Mouse (Mus musculus) 3134 (cell line): Measurements from ENCODE around the gene Ddx50.
"Not testable (repeated sequence)": the region's sequence is repeated elsewhere in the genome, so short reads cannot be mapped to it uniquely, and the experiment has no call there.

Experiments
- DNase-seq: peaks from one replicate; pipeline ENCODE4 v3.0.0-alpha.2; 2011; ENCODE audit warnings: low spot score; ENCODE audit not compliant: insufficient read length; ENCODE audit errors: extremely low read depth

Gene Ddx50

DNA sequence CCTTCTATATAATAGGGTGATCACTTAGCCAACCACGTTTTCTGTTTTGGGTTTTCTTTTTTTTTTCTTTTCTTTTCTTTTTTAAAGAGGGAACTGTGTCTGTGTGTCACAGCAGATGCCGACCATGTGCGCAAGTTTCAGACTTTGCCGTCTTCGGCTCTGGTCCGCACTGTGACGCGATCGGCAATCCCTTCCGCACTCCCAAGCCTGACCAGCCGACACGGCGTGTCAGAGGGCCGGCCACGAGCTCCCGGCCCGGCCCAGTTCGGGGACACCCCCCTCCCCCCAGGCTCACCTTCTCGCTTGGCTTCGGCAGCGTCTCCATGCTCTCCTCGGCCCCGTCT, 49.2 kb downstream of the Ddx50 start:
- DNase-seq: no peak

DNA sequence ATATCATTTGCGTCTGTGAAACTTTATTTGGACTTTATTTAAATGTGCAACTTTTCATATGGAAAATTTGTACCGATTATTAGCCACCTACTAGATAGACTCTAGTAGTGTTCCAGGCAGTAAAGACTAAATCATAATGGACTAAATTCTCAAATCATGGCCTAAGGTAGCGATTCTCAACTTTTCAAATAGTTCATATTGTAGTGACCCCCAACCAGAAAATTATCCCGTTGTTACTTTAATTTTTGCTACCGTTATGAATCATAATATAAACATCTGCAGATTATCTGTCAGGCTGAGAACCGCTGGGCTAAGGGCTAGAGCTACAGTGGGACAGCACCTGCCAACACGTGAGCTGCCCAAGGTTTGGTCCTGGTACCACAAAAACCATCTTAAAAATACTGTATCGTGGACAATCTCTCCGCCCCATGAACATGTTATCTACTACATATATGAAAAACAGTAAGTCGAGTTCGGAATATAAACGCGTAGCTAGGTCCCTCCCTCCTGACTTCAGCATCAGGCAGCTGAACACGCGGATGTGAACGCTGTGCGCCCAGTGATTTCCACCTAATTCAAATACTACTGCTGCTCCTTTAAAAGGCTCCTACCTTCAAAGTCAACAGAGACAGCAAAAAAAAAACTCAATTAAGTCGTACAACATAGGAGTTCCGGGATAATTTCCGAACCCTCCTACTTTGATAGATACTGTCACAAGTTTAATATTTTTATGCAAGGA, 49.8 kb downstream of the Ddx50 start:
- no peak for DNase-seq

DNA sequence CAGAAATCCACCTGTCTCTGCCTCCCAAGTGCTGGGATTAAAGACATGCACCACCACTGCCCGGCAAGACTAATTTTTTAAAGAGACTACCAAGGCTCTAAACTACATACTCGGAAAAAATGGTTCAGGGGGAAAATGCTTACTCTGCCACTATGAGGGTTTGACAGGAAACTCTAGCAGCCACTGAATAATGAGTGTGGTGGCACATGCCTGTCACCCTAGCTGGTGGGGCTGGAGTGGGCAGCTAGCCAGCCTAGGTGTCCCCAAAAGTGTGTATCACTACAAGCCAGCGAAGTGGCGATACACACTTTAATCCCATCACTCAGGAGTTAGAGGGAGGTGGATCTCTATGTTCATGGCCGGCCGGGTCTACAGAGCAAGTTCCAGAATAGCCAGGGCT, 51.0 kb downstream of the Ddx50 start:
- DNase-seq: no peak

DNA sequence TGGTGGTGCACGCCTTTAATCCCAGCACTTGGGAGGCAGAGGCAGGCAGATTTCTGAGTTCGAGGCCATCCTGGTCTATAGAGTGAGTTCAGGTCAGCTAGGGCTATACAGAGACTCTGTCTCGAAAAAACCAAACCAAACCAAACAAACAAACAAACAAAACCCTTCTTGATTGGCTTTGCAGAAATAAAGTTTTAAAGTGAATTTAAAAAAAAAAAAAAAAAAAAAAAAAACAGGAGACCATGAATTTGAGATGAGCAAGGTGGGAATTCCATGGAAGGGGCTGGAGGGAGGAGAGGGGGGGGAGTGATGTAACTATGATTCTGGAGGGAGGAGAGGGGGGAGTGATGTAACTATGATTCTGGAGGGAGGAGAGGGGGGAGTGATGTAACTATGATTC, 51.7 kb downstream of the Ddx50 start:
- not testable (repeated sequence) for DNase-seq

DNA sequence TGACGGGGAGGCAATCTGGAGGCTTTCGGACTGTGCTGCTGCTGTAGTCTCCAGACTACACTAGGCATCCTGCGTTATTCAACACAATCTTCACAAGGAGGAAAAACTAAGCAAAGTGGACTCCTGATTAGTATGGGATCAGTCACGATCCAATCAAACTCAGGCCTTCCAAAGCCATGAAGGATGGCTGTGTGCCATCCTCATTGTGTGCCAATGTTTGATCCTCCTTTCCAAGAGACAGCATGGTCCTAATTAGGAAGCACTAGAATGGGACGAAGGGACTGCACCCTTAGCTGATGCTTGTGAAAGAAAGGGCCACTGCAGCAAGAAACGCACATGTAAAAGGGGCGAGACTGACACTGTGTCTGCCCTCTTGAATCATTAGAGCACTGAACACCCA, 58.5 kb downstream of the Ddx50 start:
- DNase-seq: no peak

DNA sequence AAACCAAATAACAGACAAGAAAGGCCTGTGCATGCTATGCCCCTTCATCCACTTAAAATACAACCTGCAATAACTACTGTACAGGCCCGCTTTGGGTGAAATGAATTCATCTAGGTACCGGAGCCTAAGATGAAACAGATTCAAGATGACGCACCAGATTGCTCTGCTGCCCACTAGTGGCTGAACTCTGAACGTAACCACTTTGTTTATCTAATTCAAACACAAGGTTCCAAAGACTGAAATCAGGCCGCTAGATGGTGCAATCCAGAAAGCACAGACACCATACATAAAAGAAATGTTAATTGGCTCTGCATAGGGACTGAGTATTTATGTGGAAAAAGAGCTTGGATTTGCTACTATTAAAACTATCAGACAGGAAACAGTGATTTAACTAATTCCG, 60.8 kb downstream of the Ddx50 start:
- peak; percentile 33 for DNase-seq

DNA sequence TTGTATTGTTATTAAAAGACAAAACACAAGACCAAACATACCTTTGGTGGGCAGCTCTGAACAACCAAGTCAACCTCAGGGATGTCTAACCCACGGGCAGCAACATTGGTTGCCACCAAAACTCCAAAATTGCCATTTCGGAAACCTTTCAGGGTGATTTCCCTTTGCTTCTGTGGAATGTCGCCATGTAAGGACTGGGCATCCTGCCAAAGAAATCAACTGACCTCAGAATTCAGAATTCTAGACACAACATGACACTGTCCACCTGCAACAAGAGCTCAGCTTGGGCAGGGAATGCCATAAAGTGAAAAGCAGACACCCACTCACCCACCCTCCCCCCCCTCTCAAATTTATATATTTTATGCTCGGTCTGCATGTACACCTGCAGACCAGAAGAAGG, 62.4 kb downstream of the Ddx50 start:
- no peak for DNase-seq

DNA sequence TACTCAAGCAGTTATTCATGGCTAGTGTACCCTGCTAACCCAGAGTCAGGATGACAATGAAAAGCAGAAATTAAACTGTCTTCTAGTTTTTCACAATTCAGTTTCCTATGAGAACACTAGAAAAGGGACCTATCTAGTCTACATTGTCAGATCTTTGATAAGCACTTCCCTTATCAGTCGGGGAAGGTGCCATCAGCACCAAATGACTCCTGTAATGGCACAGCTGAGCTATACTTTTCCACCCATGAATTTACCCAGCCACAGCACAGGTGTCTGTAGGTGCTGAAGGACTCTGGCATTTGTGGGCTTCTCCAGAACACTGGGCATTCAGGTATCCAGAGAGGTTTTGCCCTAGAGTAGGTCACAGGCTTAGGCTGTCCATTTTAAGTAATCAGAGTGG, 67.8 kb downstream of the Ddx50 start:
- no peak for DNase-seq

DNA sequence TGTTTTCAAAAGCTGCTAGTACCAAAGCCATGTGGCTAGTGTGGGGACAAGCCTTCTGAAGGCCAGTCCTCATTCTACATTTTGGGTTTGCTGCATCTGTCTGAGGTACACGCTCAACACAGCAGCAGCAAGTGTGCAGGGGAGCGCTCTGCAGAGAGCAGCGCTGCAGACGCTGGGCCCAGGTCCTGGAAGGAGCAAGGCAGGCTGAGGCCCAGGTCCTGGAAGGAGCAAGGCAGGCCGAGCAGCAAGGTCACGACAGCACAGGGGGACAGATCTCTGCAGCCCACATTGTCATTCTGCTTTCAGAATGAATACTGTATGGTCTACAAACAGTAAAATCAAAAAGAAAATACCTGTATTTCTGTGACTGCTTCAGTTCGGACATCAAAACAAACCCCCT, 68.3 kb downstream of the Ddx50 start:
- no peak for DNase-seq

DNA sequence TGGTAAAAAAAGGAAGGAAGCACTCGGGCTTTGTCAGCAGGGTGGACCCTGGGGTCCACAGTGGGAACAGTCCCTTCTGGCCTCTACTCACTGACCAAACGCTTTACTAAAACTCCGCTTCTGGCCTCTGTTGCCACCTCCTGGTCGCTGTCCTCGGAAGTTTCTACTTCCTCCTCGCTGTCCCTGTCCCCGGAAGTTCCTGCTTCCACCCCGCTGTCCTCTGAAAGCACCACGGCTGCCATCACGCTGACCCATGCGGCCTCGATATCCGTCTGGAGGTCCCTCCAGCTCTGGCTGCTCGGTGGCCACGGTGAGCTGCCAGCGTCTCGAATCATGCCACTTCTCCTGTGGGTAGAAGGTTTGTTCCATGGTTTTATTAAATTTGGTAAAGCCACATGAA, 68.8 kb downstream of the Ddx50 start:
- no peak for DNase-seq

DNA sequence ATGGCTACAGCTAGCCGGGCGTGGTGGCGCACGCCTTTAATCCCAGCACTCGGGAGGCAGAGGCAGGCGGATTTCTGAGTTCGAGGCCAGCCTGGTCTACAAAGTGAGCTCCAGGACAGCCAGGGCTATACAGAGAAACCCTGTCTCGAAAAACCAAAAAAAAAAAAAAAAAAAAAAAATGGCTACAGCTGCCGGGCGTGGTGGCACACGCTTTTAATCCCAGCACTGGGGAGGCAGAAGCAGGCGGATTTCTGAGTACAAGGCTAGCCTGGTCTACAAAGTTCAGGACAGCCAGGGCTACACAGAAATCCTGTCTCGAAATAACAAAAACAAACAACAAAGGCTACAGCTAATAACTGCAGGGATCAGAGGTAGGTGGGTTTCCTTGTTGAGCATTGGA, 71.9 kb downstream of the Ddx50 start:
- not testable (repeated sequence) for DNase-seq

DNA sequence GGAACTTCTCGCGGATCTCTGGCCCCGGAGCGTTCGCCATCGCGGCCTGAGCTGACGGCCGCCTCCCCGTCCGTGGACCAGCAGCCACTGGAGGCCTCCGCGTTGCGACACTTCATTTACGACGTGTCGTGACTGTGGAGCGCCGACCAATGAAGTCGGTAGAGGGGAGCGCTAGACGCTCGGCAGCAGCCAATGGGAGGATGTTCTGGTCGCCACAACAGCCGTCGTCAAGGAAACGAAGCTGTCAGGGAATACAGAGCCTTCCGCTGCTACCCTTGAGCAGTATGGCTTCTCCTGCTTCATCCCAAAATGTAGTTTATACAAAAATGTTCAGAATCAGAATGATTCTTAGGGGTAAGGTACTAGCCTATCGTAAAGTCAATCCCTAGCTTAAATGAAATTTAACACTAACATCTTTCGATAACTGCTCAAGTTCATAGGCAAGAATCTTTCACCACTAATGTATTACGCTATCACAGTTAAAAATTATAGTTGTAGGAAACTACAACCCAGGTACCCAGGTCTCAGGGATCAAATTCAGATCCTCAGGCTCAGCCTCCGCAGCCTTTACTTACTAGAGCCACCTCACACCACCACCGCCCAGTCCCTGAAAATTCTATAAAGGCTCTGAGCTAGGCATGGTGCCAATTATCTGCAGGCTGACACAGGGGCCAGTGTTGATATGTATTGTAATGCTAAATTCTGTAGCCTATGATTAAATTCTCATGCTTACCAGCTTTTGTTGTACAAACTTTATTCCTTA, 72.5 kb downstream of the Ddx50 start, which contains the start of gene Kif1bp:
Gene Kif1bp, minus strand, starts transcription at position 120 of the 763 bp plus-strand sequence.
- DNase-seq: peak; percentile 92

DNA sequence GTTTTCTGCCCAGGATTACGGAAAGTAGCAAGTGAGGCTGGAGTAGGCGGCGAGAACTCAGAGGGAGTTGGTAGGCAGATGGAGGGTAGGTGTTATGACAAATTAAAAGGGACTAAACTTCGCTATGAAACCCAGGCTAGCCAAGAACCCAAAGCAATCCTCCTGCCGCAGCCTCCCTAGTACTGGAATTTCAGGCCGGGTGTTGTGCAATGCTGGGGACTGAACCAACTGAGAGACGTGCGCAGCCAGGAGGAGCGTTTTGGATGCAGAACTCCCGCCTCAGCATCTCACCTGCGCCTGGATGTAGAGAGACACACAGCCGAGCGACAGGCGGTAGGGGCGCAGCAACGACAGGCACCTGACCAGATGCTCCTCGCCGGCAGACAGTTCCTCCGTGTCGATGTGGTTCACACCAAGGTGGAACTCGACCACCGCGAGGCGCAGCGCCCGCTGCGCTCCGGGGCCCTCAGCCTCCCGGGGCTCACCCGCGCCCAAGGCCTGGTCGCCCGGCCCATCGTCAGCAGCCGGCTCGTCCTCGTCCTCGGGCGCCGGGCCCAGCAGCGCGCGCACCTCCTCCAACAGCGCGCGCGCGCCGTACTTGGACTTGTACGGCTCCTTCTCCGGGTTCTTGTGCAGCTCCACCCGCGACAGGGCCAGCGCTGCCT, 73.2 kb downstream of the Ddx50 start:
- DNase-seq: no peak

DNA sequence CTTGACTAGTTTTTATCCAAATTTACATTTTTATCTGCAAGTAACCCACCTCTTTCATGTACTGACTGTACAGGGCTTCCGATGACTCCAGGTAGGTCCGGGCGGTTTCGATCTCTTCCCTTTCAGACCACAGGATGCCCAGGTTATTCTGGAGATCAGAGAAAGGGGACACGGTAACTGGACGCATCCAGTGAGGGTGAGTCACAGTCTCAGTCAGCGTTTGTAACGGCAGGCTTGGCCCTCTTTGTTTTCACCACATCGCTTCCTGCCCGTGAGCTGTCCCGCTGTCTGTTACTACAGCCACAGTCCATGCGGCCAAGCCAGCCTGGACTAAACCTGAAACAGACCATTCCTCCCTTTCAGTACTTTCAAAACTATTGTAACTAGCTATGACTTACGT, 76.0 kb downstream of the Ddx50 start:
- no peak for DNase-seq

DNA sequence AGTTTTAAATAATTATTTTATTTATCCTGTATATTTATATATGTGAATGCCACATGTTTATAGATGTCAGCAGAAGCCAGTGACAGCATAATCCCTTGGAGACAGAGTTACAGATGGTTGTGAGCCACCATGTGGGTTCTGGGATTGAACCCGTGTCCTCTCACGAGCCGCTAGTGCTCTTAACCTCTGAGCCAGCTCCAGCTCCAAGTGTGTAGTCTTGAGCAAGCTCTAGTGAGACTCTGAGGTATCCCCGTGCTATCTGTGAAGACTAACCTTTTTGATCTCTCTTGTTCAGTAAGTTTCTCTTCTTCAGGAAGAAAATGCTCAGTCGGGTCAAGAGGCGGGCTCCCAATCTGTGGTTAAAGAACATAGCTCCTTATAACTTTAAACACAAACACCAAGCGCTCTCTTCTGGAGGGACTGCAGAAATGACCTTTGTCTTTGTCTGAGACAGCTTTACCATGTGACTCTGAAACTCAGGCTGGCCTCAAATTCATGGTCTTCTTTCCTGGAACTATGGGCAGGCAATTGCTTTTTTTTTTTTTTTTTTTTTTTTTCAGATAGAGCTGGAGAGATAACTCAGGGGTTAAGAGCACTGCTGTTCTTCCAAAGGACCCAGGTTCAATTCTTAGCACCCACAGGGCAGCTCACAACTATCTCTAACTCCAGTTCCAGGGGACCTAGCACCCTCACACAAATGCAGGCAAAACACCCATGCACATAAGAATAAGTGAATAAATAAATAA, 80.7 kb downstream of the Ddx50 start:
- no peak for DNase-seq

DNA sequence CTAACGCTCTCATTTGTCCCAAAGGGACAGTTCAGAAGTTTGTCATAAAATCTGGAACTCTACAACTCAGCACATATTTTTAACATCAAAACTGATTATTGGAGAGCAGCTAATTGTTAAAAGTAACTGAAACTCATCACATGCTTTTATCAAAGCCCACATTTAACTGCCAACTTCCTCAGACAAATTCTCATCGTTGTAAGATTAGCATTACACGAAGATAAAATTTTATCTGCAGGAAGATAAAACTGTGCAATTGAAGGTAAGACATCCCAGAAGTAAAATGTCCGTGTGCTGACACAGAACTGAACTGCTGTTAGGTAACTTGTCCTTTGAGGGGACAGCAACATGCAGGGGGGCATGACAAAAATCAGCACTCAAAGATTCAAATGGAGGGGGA, 82.2 kb downstream of the Ddx50 start:
- DNase-seq: no peak
